Mouse (Mus musculus) skeletal muscle tissue, adult 2 months (tissue): ENCODE data around the gene Gm15737.

ENCODE experiments used
- DNase-seq: peaks from one replicate; pipeline ENCODE4 v3.0.0-alpha.2; 2012; ENCODE audit warnings: low read depth, low spot score

Gm15737 gene

GRCm38 (mm10) chr6:92874854-92875253, 5.7 kb downstream of the Gm15737 start:
- peak; percentile 52 for DNase-seq

DNA sequence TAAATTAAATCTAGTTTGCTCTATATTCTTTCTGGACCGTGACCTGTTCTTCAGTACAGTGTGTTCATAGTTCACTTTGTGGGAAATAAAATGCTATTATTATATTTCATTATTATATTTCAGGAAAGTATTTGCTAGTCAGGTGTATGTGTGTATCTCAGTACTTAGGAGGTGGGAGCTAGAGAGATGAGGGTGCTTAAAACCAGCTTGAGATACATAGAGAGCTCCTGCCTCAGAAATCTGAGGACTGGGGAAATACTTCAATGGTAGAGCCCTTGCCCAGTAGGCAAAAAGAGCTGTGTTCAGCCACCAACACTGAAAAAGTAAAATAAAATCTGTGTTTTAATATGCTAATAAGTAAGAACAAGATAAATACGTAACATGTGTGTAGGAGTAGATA, 6.2 kb downstream of the Gm15737 start:
- no peak for DNase-seq

DNA sequence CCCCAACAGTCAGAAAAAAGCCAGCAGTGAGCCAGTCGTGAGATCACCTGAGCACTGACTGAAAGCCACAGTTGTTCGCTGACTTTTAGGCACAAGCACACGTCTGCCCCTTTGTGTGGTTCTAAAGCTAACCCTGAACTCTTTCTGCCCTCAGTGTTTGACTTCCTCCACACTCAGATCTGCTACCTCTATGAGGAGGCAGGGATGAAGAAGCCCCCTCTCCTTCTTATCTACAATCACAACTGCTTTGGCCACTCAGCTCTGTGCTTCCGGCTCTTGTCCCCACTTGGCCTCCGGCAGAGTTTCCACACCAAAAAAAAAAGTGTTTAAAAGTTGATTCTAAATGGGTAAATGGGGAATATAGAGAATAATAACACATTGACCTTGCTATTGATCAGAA, 7.0 kb downstream of the Gm15737 start:
- DNase-seq, result no peak

DNA sequence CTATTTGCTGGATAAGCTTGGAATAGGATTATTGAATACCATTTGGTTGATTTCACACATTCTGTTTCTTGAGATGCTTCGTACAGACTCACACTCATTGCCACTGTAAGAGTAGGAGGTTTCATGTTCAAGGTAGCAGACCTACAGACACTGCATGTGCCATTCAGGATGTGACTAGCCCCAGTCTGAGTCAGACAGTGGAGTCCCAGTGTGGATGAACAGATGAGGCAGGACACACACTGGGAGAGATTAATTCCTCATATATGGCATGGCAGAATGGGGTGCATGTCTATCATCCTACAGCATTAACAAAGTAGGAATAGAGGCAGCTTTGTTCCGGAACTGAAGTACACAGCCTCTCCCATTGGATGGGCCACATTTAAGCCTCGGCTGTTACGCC, 8.1 kb downstream of the Gm15737 start:
- no peak for DNase-seq

DNA sequence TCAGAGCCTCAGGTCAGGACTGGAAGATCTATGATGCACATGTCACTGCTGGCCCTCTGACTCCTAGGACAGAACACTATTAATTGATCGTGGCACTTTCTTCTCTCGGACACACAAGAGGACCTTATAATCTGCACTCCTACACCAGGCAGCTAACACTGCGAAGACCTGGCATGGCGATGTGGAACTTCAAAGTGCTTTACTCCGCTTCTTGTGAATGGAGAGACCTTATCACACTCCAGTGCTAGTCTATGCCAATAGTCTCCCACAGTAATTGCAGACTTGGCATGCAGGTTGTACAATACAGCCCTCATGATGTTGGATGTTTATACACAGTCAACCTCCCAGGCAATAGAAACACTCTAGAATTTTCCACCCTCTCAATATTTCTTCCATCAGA, 9.6 kb downstream of the Gm15737 start:
- no peak for DNase-seq

DNA sequence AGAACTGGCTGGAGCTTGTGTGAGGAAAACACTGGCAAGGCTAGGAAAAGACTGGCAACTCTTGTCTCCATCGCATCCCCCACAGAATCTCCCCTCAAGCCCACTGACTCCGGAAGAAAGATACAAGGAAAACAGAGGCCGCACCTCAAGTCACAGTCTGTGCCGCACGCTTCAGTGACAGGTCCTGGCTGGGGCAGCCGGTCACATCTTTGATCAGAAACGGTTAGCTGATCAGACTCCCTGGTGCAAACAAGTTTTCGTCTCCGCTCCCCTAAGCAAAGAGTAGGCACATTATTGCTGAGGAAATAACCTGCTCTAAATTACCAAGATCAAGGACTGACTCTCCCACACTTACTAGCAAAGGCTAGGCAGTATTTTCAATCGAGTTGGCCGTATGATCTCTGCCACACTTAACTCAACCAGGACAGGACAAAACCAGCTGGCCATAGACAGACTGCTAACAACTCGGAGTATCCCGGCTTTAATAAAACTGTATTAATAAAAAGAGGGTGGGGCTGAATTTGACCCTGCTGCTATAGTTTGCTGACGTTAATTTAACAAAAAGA, 10.6 kb downstream of the Gm15737 start:
- DNase-seq, result no peak

- DNase-seq, result no peak
Observed at GRCm38 (mm10) chr6:92882446-92882845, 13.3 kb downstream of the Gm15737 start.

DNA sequence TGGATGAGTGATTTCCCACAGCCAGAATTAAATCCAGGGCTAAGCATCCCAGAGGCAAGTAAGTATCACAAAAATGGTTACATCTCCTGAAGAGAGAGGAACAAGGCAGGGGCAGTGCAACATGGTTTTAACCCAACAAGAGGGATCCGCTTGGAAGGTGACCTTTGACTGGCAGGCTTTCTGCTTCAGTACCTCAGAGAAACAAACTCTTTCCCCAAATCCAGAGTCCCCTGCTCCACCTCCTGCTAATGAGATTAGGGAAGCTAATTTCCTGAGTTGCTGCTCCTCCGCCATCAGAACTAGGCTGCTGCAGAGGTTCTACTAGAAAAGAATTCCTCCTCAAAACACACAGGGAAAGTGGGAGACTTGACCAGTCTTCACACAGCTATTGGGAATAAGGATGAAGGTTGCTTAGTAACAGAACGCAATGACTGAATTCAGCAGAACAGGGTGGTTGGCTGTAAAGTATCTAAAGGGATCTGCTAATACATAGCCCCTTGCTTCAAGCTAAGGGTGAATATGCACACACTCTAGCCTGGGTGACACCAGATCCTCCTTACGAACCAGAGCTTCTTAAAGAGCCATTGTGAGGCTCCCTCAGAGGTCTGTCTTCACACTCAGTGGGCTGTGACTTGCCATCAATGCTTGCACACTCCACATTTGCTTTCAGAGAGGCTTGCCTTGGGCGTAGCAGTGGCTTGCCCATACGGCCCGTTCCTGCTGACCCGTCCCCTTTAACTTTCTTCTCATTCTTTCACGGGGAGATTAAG, 14.2 kb downstream of the Gm15737 start:
- DNase-seq, result no peak

GRCm38 (mm10) chr6:92891535-92891934, 22.4 kb downstream of the Gm15737 start:
- DNase-seq, result no peak

- no peak for DNase-seq
Observed at GRCm38 (mm10) chr6:92904037-92904436, 34.9 kb downstream of the Gm15737 start.

GRCm38 (mm10) chr6:92904491-92904890, 35.3 kb downstream of the Gm15737 start:
- DNase-seq, result no peak

GRCm38 (mm10) chr6:92905922-92906321, 36.8 kb downstream of the Gm15737 start:
- peak; percentile 48 for DNase-seq

DNA sequence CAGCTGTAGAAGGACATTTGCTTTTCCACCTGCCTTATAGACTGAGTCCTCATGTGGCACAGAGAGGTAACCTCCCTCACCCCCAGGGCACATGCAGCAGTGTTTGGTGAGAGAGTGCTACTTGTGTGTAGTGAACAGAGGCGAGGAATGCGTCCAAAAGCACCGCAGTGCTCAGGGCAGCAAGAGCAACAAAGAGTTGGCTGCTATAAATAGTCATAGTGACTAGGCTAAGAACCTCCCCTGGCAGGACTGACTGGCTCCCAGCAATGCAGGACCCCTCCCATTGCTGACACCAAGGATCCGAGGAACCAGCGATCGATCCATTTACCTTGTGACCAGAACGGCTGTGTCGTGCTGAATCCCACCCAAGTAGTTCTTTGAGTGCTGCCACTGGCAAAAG, 40.2 kb downstream of the Gm15737 start:
- no peak for DNase-seq

GRCm38 (mm10) chr6:92910611-92911010, 41.5 kb downstream of the Gm15737 start:
- DNase-seq, result no peak

GRCm38 (mm10) chr6:92920938-92921689, 52.0 kb downstream of the Gm15737 start:
- no peak for DNase-seq

DNA sequence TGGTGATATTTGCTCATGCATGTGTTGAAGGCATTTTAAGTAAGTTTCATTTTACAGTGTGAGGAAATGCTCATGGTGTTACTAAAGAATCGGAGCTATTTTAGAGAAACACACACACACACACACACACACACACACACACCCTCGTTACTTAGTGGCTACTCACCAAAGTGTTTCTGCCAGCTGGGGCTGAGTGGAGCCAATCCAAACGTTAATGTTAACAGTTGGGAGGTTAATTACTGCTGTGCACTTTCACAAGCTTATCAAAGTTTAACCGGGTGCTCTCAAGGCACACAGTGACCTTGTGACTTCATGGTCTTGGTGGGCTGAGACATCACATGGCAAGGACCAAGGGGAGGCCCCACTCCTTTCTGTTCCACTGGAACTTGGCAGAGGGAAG, 52.7 kb downstream of the Gm15737 start:
- no peak for DNase-seq

GRCm38 (mm10) chr6:92924536-92924935, 55.4 kb downstream of the Gm15737 start:
- DNase-seq, result no peak

DNA sequence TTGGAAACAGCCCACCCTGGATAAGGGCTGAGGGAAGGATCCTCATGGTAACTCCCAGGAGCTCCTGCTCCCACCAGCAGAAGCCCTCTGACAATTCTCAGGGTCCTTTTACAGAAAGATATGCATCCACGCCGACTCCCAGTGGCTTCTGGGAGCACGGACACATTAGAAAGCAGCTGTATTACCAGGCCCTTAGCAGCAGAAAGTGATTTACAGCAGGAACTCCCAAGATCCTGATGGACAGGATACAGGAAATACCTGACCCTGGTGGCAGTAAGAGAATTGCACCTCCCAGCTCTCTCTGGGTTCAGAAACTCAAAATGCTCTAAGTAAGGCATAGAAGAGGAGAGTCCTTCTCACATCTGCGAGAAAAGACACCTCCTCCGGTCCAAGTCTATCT, 59.1 kb downstream of the Gm15737 start:
- DNase-seq, result no peak
